Mouse (Mus musculus) mature B cell (primary cell): ENCODE data around the gene Ston2.

Experiments used
- in situ Hi-C: fragments of 300-500 bp; cut with MboI; formaldehyde crosslinking; loops from 2 replicates; pipeline ENCODE4 v1.14.3; 2019

The Ston2 gene

DNA sequence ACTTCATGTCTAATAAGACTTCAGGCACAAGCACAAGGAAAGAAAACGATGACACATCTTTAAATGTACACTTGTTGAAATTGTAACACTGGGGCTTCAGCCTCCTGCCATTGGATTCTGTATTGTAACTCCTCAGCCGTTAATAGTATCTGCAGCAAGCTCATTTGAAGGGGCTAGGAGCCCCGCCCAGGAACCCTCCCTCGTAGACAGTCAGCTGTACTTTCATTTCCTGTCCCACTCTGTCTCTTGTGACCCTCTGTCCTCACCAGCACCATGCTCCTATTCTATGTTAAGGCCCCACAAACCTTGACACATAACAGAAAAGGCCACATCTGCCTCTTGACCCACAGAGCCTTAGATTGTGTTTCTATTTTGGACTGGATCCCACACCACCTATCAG is 3.6 kb upstream of the Ston2 start:
- in situ Hi-C loops: loop anchor here (10.0 to 25.0 kb wide), 2 partner anchors 167 to 380 kb away; no protein-coding TSS in a partner anchor

DNA sequence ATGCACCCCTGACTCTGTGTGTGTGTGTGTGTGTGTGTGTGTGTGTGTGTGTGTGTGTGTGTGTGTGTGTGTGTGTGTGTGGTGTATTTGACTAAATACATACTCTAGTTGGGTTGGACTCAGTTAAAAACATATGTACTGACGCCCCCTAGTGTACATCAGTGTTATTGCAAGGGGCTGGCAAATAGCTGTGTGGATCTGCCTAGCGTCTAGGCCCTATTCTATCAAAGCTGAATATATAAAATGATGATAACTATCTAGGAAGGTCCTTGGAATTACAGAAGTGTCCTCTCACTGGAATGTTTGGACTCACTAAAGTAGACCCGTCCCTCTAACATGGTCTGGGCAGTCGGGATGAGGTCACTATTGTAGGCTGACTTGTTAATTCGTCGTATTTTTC is 1.6 kb upstream of the Ston2 start:
- in situ Hi-C loops: loop anchor here (10.0 to 25.0 kb wide), 2 partner anchors 165 to 378 kb away; no protein-coding TSS in a partner anchor

DNA sequence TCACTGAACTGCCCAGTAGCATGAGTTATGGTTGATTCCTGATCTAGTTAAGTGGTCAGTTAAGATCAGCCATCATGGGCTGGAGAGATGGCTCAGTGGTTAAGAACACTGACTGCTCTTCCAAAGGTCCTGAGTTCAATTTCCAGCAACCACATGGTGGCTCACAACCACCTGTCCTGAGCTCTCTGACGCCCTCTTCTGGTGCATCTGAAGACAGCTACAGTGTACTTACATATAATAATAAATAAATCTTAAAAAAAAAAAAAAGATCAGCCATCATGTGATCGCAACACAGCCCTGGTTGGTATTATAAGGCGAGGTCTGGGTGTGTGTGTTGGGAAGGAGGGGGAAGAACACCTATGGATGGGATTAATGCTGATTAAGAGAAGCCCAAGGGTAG is 259 bp upstream of the Ston2 start:
- in situ Hi-C loops: loop anchor here (25.0 kb wide), 1 partner anchor 376 kb away; no protein-coding TSS in a partner anchor

DNA sequence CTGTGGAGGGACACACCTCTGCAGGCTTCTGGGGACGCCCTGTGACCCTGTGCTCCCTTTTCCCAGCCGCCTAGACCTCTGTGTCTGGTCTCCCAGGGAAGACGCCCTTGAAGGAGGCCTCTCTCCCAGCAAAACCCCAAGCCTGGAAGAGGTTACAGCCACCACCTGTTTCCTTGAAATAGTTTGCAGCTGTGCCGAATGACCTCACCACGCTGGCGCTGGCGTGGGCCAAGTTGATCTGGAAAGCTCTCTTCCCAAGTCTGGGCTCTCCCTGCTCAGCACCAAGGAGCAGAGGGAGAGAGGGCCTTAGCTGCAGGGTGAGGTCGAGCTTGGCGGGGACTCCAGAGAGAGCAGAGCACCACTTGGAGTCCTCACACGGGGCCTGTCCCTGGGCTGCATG is 1.8 kb downstream of the Ston2 start:
- in situ Hi-C loops: loop anchor here (25.0 kb wide), 1 partner anchor 374 kb away; no protein-coding TSS in a partner anchor

DNA sequence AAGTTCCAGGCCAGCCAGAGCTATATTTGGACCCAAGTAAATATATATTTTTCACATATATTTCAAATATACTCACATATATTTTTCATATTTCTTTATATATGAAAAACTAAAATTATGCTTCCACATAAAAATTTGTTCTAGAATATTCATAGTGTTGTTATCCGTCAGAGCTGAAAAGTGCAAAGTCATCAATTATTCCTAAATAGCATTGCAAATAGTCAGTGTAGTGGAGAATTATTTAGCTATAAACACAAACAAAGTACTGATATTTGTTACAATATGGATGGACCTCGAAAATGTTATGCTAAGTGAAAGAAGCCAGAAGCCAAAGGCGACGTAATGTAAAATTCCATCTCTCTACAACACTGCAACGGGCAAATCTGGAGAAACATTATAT is 6.8 kb downstream of the Ston2 start:
- in situ Hi-C loops: loop anchor here (25.0 kb wide), 1 partner anchor 369 kb away; no protein-coding TSS in a partner anchor

DNA sequence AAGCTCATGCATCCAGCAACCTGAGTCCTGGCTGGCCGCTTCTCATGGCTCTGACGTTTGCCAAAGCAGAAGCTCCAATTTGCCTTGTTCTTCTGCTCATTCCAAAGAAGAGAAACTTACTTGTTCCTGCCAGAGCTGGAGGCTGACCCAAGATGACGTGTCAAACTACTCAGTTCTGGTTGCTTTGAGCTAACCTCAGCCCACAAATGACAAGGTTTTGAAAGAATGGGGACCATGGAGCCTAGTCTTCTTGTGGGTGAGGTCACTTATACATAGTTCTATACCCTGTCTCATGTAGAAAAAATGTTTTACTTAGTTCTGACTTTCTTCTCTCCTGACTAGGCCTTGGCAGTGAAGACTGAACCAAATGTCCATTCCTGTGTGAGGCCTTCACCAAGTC is 7.7 kb downstream of the Ston2 start:
- in situ Hi-C loops: loop anchor here (25.0 kb wide), 1 partner anchor 368 kb away; no protein-coding TSS in a partner anchor

DNA sequence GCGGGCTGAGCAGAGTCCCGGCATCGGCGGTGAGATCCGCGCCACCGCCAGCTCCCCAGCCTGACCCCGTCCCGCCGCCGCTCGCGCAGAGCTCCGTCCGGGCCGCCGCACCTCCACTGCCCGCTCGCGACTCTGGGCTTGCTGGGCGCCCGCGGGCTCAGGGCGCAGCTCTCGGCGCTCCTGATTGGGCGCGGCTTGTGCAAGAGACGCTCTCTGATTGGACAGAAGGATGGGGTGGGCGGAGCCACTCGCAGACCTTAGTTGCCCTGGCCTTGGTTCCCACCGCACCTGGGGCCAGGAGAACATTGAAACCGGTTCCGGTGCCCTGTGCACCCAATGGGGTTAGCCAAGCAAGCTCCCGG is 9.2 kb downstream of the Ston2 start:
- in situ Hi-C loops: loop anchor here (25.0 kb wide), 1 partner anchor 367 kb away; no protein-coding TSS in a partner anchor

DNA sequence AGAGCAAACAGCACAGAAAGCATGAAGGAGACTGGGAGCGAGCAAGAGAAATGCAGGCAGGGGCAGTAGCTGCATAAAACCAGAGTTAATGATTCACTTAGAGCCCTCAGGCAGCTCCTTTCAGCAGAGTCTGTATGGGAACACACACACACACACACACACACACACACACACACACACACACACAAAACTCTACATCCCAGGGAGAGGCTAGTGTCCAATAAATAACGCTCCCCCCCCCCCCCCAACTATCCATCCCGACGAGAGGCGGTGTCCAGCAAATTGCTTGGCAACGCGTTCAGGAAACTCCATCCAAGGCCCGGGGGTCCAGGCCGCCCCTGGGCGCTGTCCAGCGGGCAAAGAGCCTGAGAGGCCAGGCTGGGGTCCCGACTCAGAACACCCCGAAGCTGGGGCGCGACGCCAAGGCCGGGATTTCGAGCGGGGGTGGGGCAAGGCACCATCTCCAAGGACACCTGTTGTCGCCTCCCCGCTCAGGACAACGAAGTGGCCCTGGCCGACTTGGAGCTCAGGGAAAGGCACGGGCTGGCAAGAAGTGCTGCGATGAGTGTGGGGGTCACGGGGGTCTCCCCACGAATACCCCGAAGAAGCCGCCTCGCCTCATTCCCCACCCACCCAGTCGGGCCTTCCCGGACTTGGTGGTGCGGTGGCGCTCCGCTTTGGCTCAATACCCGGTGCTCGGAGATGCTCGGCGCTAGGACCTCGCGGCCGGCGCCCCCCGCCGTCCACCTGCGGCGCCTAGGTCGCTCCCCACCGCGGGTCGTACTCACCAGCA is 9.8 kb downstream of the Ston2 start:
- in situ Hi-C loops: loop anchor here (25.0 kb wide), 1 partner anchor 366 kb away; no protein-coding TSS in a partner anchor

DNA sequence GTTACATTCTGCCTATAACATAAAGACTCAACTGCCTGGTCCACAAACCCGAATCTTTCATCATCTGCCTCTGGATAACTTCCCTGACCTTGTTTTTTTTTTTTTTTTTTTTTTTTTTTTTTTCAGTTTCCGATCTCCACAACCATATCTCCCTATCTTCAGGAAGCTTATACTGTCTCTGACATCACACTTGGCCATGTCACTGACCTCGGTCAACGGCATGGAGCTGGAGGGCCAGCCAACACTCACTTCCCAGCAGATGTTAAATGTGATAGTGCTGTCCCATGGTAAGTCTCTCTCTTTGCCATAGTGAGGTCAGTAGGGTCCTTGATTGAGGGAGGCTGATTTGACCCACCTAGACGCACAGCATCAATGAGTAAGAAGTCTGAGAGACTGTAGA is 11.8 kb downstream of the Ston2 start:
- in situ Hi-C loops: loop anchor here (25.0 kb wide), 1 partner anchor 364 kb away; no protein-coding TSS in a partner anchor

DNA sequence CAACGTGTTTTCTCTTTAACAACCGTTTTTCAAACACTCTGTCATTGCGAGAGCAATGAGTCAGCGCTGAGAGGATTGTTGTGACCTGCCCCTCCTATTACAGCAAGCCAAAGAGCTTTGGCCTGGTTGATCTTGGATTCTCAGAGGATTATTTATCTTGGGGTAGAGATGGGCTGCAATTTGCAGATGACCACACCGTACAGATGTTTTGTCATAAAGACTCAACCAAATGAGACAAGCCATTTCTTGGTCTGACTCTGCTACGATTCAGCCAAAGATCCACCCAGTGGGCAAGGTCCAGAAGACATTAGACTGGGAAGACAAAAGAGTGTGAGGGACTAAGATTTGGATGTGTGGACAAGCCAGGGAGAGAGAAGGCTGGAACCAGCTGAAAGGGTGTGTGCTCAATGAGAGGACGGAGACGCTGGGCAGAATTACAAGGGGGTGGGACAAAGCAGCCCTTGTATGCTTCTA is 13.3 kb downstream of the Ston2 start:
- in situ Hi-C loops: loop anchor here (25.0 kb wide), 1 partner anchor 363 kb away; no protein-coding TSS in a partner anchor

DNA sequence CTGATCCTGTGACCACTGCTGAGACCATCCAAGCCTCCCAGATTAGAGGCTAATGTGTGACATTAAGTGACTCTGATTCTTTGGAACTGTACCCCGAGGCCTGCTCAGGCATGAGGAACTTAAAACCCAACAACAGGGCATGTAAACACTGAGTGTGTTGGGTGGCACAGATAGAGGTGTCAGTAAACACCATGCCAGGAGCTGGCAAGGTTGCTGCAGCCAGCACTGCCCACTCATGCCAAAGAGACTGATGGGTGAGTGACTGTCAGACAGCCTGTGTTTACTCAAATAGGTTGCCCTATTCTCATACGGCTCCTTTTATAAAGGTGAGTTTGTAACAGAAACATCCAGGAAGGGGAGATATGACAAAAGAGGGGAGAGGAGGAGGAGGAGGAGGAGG is 19.3 kb downstream of the Ston2 start:
- in situ Hi-C loops: no loop called here

DNA sequence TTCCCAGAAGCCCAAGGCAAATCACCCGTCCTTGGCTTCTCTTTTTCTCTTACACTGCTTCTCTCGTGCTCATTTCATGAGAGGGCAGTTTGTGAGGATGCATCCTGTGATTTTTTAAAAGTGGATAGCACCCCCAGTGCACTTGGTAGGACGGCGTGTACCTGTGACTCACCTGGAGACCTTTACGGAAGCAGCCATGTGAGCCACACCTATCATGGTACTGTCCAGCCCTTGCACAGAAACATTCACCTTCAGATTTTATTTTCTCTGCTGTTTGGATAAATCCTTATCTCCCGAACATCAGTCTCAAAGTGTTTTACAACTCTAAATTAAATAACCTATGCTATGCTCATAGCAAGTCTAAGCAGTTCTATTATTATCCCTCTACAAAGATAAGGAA is 20.0 kb downstream of the Ston2 start:
- in situ Hi-C loops: no loop called here

DNA sequence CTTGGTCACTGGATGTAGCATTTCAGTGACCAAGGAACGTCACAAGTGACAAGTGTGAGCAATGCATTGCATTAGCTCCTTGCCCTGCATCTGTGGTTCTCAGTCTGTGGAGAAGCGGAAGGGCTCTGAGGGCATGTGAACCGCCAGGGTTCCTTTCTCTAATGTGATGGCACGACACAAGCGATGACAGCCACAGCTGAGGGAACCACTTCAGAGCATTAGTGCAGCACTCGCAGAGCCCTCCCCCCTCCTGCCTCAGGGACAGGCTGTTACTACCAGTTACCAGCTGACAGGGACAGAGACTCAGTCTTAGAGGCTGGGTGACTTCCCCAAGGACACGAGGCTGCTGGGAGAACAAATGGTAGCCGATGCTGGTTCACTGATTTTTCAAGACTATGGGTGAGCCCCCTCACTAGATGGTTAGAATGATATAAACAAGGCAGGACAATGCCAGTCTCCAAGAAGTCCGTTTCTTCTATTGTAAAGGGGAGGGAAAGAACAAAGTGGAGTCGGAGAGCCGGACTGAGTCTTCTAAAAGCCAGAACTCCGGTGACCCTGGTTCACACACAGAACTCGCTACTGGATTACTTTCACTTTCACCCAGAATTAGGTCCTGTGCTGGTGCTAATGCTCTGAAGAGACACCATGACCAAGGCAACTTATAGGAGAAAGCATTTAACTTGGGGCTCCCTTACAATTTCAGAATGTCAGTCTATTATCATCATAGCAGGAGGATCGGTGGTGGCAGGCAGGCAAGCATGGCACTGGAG is 21.7 kb downstream of the Ston2 start:
- in situ Hi-C loops: no loop called here

DNA sequence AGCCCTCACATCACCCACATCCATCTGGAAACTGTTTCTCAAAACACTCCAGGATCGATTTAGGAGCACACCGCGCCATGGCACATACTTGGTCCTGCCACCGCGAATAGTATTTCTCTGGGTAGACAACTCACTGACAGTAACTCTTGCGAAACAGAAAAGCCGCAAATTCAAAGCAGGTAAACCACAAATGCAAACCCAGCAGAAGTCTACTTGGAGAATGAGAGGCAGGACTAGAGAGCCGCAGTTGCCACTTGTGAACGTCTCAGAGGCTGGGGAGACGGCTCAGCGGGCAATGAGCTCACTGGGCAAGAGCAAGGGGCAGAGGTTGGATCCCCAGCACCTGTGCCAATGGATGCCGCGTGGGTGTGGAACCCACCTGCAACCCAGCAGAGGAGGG is 22.7 kb downstream of the Ston2 start:
- in situ Hi-C loops: no loop called here

DNA sequence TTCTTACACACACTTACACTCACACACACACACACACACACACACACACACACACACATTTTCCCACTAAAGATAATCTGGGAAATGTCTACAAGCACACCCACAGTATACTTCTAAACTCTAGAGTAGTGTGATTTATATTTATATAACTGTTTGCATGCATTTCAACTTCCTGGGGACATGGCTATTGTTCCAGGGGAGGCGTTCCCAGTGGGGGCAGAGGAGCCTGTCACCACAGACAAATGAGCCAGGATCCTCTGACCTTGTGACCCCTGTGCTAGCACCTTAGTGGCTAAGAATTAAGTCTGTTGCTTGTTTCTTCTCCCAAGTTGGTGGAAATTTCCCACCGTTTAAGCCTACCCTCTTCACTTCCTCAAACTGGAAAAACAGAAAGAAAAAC is 23.1 kb downstream of the Ston2 start:
- in situ Hi-C loops: no loop called here

DNA sequence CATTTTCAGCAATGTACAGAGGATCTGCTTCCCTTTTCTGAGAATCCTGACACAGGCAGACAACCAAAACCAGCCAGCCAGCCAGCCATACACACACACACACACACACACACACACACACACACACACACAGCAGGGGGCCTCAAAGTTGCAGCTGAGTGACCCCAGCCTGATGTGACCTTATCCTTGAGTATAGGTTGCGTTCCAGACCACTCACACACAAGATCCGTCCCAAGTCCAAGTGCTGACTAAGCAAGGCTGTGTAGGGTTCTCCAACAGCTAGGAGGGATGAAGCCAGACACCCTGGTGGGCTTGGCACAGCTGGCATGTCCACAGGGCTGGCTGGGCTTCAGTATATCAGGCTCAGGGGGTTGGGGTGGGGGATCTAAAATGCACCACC is 23.7 kb downstream of the Ston2 start:
- in situ Hi-C loops: no loop called here

DNA sequence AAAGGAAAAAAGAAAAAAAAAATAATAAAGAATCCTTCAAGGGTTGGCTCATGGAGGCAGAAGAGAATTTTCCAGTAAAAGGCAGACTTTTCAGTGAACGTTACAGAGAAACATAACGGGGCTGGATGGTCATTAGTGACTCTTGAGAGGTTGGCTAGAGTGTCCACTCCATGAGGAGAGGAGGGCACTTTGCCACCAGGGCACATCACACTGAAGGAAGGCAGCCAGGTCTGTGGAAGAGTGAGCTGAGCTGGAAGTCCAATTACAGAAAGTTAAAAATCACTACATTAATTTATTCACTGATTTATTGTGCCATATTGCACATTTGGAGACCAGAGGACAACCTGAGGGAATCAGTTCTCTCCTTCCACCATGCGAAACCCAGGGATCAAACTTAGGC is 28.4 kb downstream of the Ston2 start:
- in situ Hi-C loops: no loop called here

DNA sequence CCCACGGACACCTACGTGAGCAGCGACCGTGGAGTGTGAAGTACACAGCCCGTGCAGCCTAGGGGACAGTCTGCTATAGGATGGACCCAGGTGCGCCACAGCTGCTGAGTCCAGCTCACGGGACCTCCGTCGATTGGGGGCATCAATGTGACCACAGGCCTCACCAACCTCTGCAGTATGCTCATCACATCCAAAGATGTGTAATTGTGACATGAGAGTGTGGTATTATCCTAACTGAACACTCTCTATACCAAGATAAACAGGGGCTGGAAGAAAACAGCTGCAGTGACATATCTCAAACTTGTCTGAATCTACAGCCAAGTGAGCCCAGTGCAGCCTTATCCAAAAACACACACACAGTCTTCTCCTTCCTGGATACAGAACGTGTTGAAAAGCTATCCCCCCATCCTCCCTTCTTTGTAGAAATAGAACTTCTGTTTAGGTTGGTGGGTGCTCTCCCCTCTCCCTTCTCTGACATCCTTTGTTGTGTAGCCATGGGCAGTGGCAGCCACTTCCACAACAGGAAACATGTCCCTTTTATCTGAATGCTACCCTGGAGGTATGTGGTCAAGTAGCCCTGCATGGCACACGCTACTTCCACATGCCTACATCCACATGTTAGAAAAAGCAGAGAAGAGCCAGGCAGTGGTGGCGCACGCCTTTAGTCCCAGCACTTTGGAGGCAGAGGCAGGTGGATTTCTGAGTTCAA is 30.2 kb downstream of the Ston2 start:
- in situ Hi-C loops: no loop called here

DNA sequence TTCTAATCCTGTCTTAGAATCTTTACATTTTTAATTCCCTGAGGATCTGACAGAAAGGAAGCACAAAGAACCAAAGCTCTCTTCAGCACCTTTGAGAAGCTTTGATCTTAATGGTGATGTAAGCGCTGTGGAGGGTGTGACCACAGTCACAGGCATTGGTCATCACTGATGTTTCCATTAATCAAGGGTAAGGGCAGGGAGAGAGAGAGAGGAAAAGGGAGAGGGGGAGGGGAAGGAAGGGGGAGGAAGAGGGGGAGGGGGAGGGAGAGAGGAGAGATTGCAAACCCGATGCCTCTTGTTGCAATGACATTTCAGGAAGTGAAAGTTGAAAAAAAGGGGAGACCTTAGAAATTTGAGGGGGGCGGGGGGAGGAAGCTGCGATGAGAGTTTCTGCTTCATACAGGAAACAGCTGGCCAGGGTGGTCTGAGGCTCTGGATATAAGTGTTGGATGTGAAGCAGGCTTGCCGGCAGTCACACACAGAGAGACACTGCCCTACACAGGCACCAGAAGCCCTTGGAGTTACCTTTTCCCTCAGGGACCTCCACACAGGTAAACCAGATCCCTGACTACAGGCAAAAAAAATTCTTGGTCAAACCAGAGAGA is 31.5 kb downstream of the Ston2 start:
- in situ Hi-C loops: no loop called here

DNA sequence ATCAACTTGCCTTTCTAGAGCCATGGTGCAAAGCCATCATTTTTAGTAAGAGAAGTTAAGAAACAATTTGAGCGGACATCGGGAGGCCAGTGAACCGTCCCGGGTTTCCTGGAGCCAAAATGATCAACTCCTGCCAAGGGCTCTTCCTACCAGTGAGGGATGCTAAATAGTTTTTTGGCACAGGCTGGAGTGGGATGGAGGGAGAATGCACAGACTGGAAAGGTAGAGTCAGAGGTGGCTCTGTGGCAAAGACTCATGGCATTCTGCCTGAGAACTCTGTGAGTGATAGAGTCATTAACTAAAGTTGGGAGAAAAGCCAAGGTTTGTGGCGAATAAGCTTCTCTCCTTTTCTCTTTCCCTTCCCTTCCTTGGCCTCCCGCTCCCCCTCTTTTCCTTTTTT is 33.6 kb downstream of the Ston2 start:
- in situ Hi-C loops: no loop called here

DNA sequence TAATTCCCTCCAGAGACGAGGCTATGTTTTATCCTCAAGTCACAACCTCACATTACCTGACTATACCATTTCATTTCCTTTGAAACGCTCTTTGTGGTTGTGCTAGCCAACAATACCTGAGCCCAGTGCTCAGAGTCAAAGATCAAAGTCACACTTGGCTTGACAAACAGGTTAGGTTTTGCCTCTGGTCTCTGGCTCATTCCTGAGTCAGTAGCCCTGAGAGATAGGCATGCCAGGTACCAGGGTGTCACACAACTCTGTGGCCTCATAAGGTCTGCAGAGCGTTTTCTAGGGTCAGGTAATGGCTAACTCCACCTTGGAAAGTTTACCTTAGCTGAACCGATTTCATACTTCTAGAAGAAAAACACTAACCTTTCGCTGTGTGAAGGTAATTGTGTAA is 35.5 kb downstream of the Ston2 start:
- in situ Hi-C loops: no loop called here
